Comparison of ENCODE assay signal across 8 mouse cellular contexts in genomic region chr1:65282766-65283165, GRCm38 (mm10). TPM values are rescaled to one million over a fixed set of nuclear protein-coding genes. Genes with fewer than 3 reads are reported as not detected.
DNase-seq lines count a peak whose midpoint lies in the region; ATAC-seq lines count a peak whose summit lies in the region.

No protein-coding gene starts in this region.

- no peaks in the 10 kb centered on the region for H3K4me1 ChIP-seq in forebrain, embryonic 13.5 days
- 0 out of 2 replicates have a peak, but pooled peaks cover 4% of the 10 kb centered on the region for H3K4me1 ChIP-seq in midbrain, embryonic 16.5 days (ENCODE audit: control insufficient read depth, insufficient read depth, low read length)

- peak; percentile 78 for ATAC-seq in forebrain, embryonic 13.5 days
- peak; percentile 68 for ATAC-seq in midbrain, embryonic 16.5 days

- H3K27me3 ChIP-seq in forebrain, embryonic 13.5 days: no peaks in the 10 kb centered on the region
- H3K27me3 ChIP-seq in midbrain, embryonic 16.5 days (ENCODE audit: control insufficient read depth, insufficient read depth, low read depth, low read length): no peaks in the 10 kb centered on the region

- no peak overlapping the region for H3K9ac ChIP-seq in forebrain, embryonic 13.5 days
- no peak overlapping the region for H3K9ac ChIP-seq in midbrain, embryonic 16.5 days (ENCODE audit: low read depth, low read length)

- 8% methylated on average over 6 of the region's 6 CpGs for WGBS in forebrain, embryonic 13.5 days
- WGBS in midbrain, embryonic 16.5 days: 10% methylated on average over 6 of the region's 6 CpGs

- peak; percentile 24 for DNase-seq in urinary bladder, postnatal 25 days (ENCODE audit: low spot score)
- DNase-seq in urinary bladder, postnatal 4 days (ENCODE audit: low spot score in 2 of 2): no peak
- DNase-seq in brain, embryonic 18.5 days (ENCODE audit: low read depth, low spot score): peak; percentile 18
- peak; percentile 30 for DNase-seq in kidney, adult 18-20 months
- DNase-seq in left cerebral cortex, postnatal 14 days (ENCODE audit: low spot score in 2 of 2): peak; percentile 74 to 77
- peak; percentile 34 for DNase-seq in thymus, postnatal 4 days

- H3K9me3 ChIP-seq in forebrain, embryonic 13.5 days (replicated peaks): no peaks in the 10 kb centered on the region
- no peaks in the 10 kb centered on the region for H3K9me3 ChIP-seq in midbrain, embryonic 16.5 days (replicated peaks; ENCODE audit: control insufficient read depth, low read length, poor library complexity, severe bottlenecking)

- no peak overlapping the region for H3K4me2 ChIP-seq in forebrain, embryonic 13.5 days
- no peak overlapping the region for H3K4me2 ChIP-seq in midbrain, embryonic 16.5 days (ENCODE audit: low read length)

- no peaks in the 10 kb centered on the region for H3K36me3 ChIP-seq in forebrain, embryonic 13.5 days (ENCODE audit: poor library complexity, severe bottlenecking)
- H3K36me3 ChIP-seq in midbrain, embryonic 16.5 days (ENCODE audit: control insufficient read depth, insufficient read depth, low read length): no peaks in the 10 kb centered on the region

- no peak overlapping the region for H3K27ac ChIP-seq in forebrain, embryonic 13.5 days
- no peak overlapping the region for H3K27ac ChIP-seq in midbrain, embryonic 16.5 days (ENCODE audit: low read length)

- no peak overlapping the region for H3K4me3 ChIP-seq in forebrain, embryonic 13.5 days
- no peak overlapping the region for H3K4me3 ChIP-seq in midbrain, embryonic 16.5 days (ENCODE audit: low read depth, low read length)

- intact Hi-C loops in left cerebral cortex, postnatal 14 days (cut with DNase I): loop anchor here (2.0 kb wide), 1 partner anchor 818 kb away; no protein-coding TSS in a partner anchor

RNA-seq across cellular contexts. Expression of gene Pth2r, which starts 0.9 kb away (rescaled TPM):
- 0.54 and 1.1 TPM in 2 replicates for polyA plus RNA-seq in forebrain, embryonic 13.5 days (2015; fragmentation: Nextera tagmentation; extraction: Ambion mirVana)
- 1 to 10 TPM; 3.4 to 3.7 TPM for total RNA-seq in left cerebral cortex, postnatal 14 days (2021)
- polyA plus RNA-seq in midbrain, embryonic 16.5 days (2015; fragmentation: Nextera tagmentation; extraction: Ambion mirVana): 2.2 and 2.5 TPM in 2 replicates

Comparison
In these comparisons a context has a peak if more than half of its experiments do, and no peak if none do; other contexts are left out.
1. DNase-seq: peak in urinary bladder, postnatal 25 days (single experiment), brain, embryonic 18.5 days (single experiment), kidney, adult 18-20 months (single experiment), left cerebral cortex, postnatal 14 days (2 of 2) and thymus, postnatal 4 days (single experiment); none in urinary bladder, postnatal 4 days (0 of 2).